Mouse (Mus musculus): ENCODE measurements at regions not wholly inside any gene's neighbourhood (a gene's known extent, or its start where the extent isn't known, plus 50 kb on each side); places are given as distances from the start of the nearest gene placed in this dataset.

GRCm38 (mm10) chr1:61565471-61565870 lies 73.2 kb upstream of the Pard3b start:
- no peak for TF ChIP-seq POLR2A (IDR thresholded peaks at IDR 0.05; ENCODE audit: insufficient read depth, low read depth, low read length)
- no peak for TF ChIP-seq CTCF (IDR thresholded peaks at IDR 0.05; ENCODE audit: insufficient read depth, low read depth, low read length)
